Mouse (Mus musculus) liver, adult 2 months (tissue): Measurements from ENCODE around the gene Lin52.

Experiments
- CTCF ChIP-seq: fragments of 200-500 bp; IDR thresholded peaks from 2 replicates; pipeline ENCODE4 v1.5.1; 2011; ENCODE audit warnings: low read depth, low read length, control low read depth
- POLR2A ChIP-seq: fragments of 200-500 bp; IDR thresholded peaks from 2 replicates; pipeline ENCODE4 v1.6.1; 2011; ENCODE audit warnings: low read length, control low read depth; ENCODE audit not compliant: insufficient read depth; ENCODE audit errors: extremely low read depth

GRCm38 (mm10) chr12:84438697-84439096 is 12.5 kb upstream of the Lin52 start:
- TF ChIP-seq CTCF (no peak), POLR2A (no peak)
